Mouse (Mus musculus) myocyte (in vitro differentiated cells): ENCODE data around the gene Kif24. TPM values are rescaled to one million over a fixed set of nuclear protein-coding genes. Genes with fewer than 3 reads are reported as not detected.
A peak's percentile ranks its signal among the peaks of the same experiment; 100 is the strongest.

Source experiments
- H3K27me3 ChIP-seq: one replicate; pipeline ENCODE4 v1.6.1; 2011; ENCODE audit not compliant: control insufficient read depth, insufficient read depth, insufficient read length
- H3K36me3 ChIP-seq: one replicate; pipeline ENCODE4 v1.6.1; 2011; ENCODE audit not compliant: control insufficient read depth, insufficient read depth
- H3K4me2 ChIP-seq: one replicate; pipeline ENCODE4 v1.6.1; 2011; ENCODE audit warnings: low read depth, control low read depth
- H3K4me3 ChIP-seq: one replicate; pipeline ENCODE4 v1.5.1; 2011; ENCODE audit warnings: mild to moderate bottlenecking, control low read depth, moderate library complexity
- H3K79me2 ChIP-seq: one replicate; pipeline ENCODE4 v1.6.1; 2011; ENCODE audit not compliant: control insufficient read depth, insufficient read depth
- H3ac ChIP-seq: one replicate; pipeline ENCODE4 v1.6.1; 2011; ENCODE audit not compliant: control insufficient read depth, insufficient read length
- CEBPB ChIP-seq: IDR thresholded peaks from 2 replicates; pipeline ENCODE4 v1.6.1; 2011; ENCODE audit warnings: mild to moderate bottlenecking, moderate library complexity; ENCODE audit not compliant: poor library complexity, insufficient read depth, severe bottlenecking
- E2F4 ChIP-seq: IDR thresholded peaks from one replicate; pipeline ENCODE4 v1.6.1; 2011; ENCODE audit warnings: mild to moderate bottlenecking, control low read depth, moderate library complexity; ENCODE audit not compliant: insufficient read depth
- MAX ChIP-seq: IDR thresholded peaks from one replicate; pipeline ENCODE4 v1.6.1; 2011; ENCODE audit warnings: low read depth, mild to moderate bottlenecking, control low read depth
- MYOD1 ChIP-seq, 3 experiments: IDR thresholded peaks; one replicate each; pipeline ENCODE4 v1.6.1; 2011; ENCODE audit warnings: control low read depth in 2 of 3, low read depth in 2 of 3, mild to moderate bottlenecking in 2 of 3, moderate library complexity in 1 of 3; ENCODE audit not compliant: insufficient read length in 2 of 3, control insufficient read depth in 1 of 3
- MYOG ChIP-seq, 3 experiments: IDR thresholded peaks; one replicate each; pipeline ENCODE4 v1.6.1; 2011; ENCODE audit warnings: control low read depth in 2 of 3, low read depth in 2 of 3, mild to moderate bottlenecking in 2 of 3; ENCODE audit not compliant: insufficient read length in 2 of 3, control insufficient read depth in 1 of 3, insufficient read depth in 1 of 3
- POLR2A ChIP-seq: IDR thresholded peaks from one replicate; pipeline ENCODE4 v1.6.1; 2011; ENCODE audit warnings: low read depth, mild to moderate bottlenecking, control low read depth, moderate library complexity; ENCODE audit not compliant: insufficient read length
- POLR2AphosphoS2 ChIP-seq: IDR thresholded peaks from one replicate; pipeline ENCODE4 v1.6.1; 2011; ENCODE audit warnings: low read depth, control low read depth; ENCODE audit not compliant: insufficient read length
- REST ChIP-seq: IDR thresholded peaks from one replicate; pipeline ENCODE4 v1.6.1; 2011; ENCODE audit warnings: mild to moderate bottlenecking, control low read depth, moderate library complexity; ENCODE audit not compliant: insufficient read depth, insufficient read length
- SRF ChIP-seq: IDR thresholded peaks from one replicate; pipeline ENCODE4 v1.6.1; 2011; ENCODE audit warnings: low read depth; ENCODE audit not compliant: control insufficient read depth, insufficient read length
- TCF12 ChIP-seq: IDR thresholded peaks from one replicate; pipeline ENCODE4 v1.6.1; 2011; ENCODE audit warnings: mild to moderate bottlenecking, control low read depth; ENCODE audit not compliant: poor library complexity, insufficient read depth, severe bottlenecking
- TCF3 ChIP-seq: IDR thresholded peaks from one replicate; pipeline ENCODE4 v1.6.1; 2011; ENCODE audit warnings: low read depth, control low read depth; ENCODE audit not compliant: insufficient read length
- USF1 ChIP-seq: IDR thresholded peaks from one replicate; pipeline ENCODE4 v1.6.1; 2011; ENCODE audit warnings: low read depth, mild to moderate bottlenecking, control low read depth, moderate library complexity
- polyA plus RNA-seq: library from polyadenylated mRNA; unstranded; fragments of >200 nt; fragmentation: generic; extraction: Trizol; gene quantifications from one replicate; pipeline ENCODE4 v1.2.1, GENCODE M21; 2012; ENCODE audit warnings: missing spikeins

Kif24 gene
- polyA plus RNA-seq, 1 experiment = 7.2 TPM

- TF ChIP-seq MYOG (IDR thresholded peaks at IDR 0.05; ENCODE audit: control insufficient read depth in 1 of 3, insufficient read depth in 1 of 3, insufficient read length in 2 of 3, low read depth in 2 of 3) (peak in 2 of 3 experiments; percentile 37 to 62), REST (no peak), MYOD1 (IDR thresholded peaks at IDR 0.05; ENCODE audit: control insufficient read depth in 1 of 3, insufficient read length in 2 of 3, low read depth in 2 of 3) (peak in 1 of 3 experiments; percentile 63), TCF12 (peak; percentile 39)
- no peaks in the 10 kb centered on the region for H3K27me3 ChIP-seq
- no peak overlapping the region for H3K4me2 ChIP-seq
These were observed 17.1 kb downstream of the Kif24 start for GRCm38 (mm10) chr4:41447595-41447994.

GRCm38 (mm10) chr4:41442790-41443302 lies 21.8 kb downstream of the Kif24 start:
- no peak overlapping the region for H3ac ChIP-seq
- H3K27me3 ChIP-seq = no peaks in the 10 kb centered on the region
- H3K4me3 ChIP-seq = no peak overlapping the region
- H3K4me2 ChIP-seq = peak overlapping the region; percentile 40
- H3K79me2 ChIP-seq = no peaks in the 10 kb centered on the region
- TF ChIP-seq E2F4 (no peak), MAX (no peak), POLR2AphosphoS2 (no peak), CEBPB (no peak), TCF3 (no peak), TCF12 (peak; percentile 81), MYOD1 (IDR thresholded peaks at IDR 0.05; ENCODE audit: control insufficient read depth in 1 of 3, insufficient read length in 2 of 3, low read depth in 2 of 3) (peak; percentile 44 to 72 (median 66)), SRF (no peak), USF1 (no peak), MYOG (IDR thresholded peaks at IDR 0.05; ENCODE audit: control insufficient read depth in 1 of 3, insufficient read depth in 1 of 3, insufficient read length in 2 of 3, low read depth in 2 of 3) (peak in 2 of 3 experiments; percentile 57 to 77), REST (no peak), POLR2A (no peak)
- H3K36me3 ChIP-seq = no peaks in the 10 kb centered on the region

More at GRCm38 (mm10) chr4:41447595-41447994, 17.1 kb downstream of the Kif24 start:
- H3K36me3 ChIP-seq = peaks cover 2% of the 10 kb centered on the region
- no peak overlapping the region for H3ac ChIP-seq
- no peak overlapping the region for H3K4me3 ChIP-seq
- H3K79me2 ChIP-seq = peaks cover 6% of the 10 kb centered on the region

- Histone ChIP-seq H3K36me3 (no peaks in the 10 kb centered on the region), H3K4me2 (no peak overlapping the region), H3K27me3 (no peaks in the 10 kb centered on the region), H3ac (no peak overlapping the region), H3K4me3 (no peak overlapping the region), H3K79me2 (peaks cover 9% of the 10 kb centered on the region)
- TF ChIP-seq MAX (no peak), TCF3 (no peak), TCF12 (no peak), E2F4 (no peak), POLR2A (no peak)
These were observed 25.8 kb downstream of the Kif24 start for GRCm38 (mm10) chr4:41438931-41439330.

GRCm38 (mm10) chr4:41416966-41417365 lies 47.7 kb downstream of the Kif24 start:
- H3K4me2 ChIP-seq = no peak overlapping the region
- no peaks in the 10 kb centered on the region for H3K27me3 ChIP-seq
- H3ac ChIP-seq = no peak overlapping the region
- H3K4me3 ChIP-seq = no peak overlapping the region
- peaks cover 4% of the 10 kb centered on the region for H3K79me2 ChIP-seq
- TF ChIP-seq E2F4 = no peak
- TF ChIP-seq TCF3 = no peak
- TF ChIP-seq TCF12 = no peak
- TF ChIP-seq POLR2A = no peak
- no peak for TF ChIP-seq MAX
- TF ChIP-seq MYOD1 (IDR thresholded peaks at IDR 0.05; ENCODE audit: control insufficient read depth in 1 of 3, insufficient read length in 2 of 3, low read depth in 2 of 3) = no peak
- TF ChIP-seq SRF = no peak
- TF ChIP-seq CEBPB = no peak
- no peak for TF ChIP-seq USF1
- TF ChIP-seq POLR2AphosphoS2 = no peak
- TF ChIP-seq MYOG (IDR thresholded peaks at IDR 0.05; ENCODE audit: control insufficient read depth in 1 of 3, insufficient read depth in 1 of 3, insufficient read length in 2 of 3, low read depth in 2 of 3) = no peak
- no peak for TF ChIP-seq REST
- H3K36me3 ChIP-seq = peaks cover 9% of the 10 kb centered on the region

- H3K4me3 ChIP-seq = no peak overlapping the region
- no peak overlapping the region for H3ac ChIP-seq
- H3K27me3 ChIP-seq = no peaks in the 10 kb centered on the region
- TF ChIP-seq E2F4 (no peak), MYOD1 (IDR thresholded peaks at IDR 0.05; ENCODE audit: control insufficient read depth in 1 of 3, insufficient read length in 2 of 3, low read depth in 2 of 3) (no peak), TCF12 (no peak), POLR2A (no peak), MAX (no peak), CEBPB (no peak), USF1 (no peak), MYOG (IDR thresholded peaks at IDR 0.05; ENCODE audit: control insufficient read depth in 1 of 3, insufficient read depth in 1 of 3, insufficient read length in 2 of 3, low read depth in 2 of 3) (no peak), POLR2AphosphoS2 (no peak), REST (no peak), TCF3 (no peak), SRF (no peak)
- H3K36me3 ChIP-seq = peaks cover 34% of the 10 kb centered on the region
- no peaks in the 10 kb centered on the region for H3K79me2 ChIP-seq
- no peak overlapping the region for H3K4me2 ChIP-seq
These were observed 55.3 kb downstream of the Kif24 start for GRCm38 (mm10) chr4:41409341-41409740.
